Mouse (Mus musculus) midbrain, embryonic 13.5 days (tissue): ENCODE data around the gene Pls3. TPM values are rescaled to one million over a fixed set of nuclear protein-coding genes. Genes with fewer than 3 reads are reported as not detected.

Experiments
- ATAC-seq: fragments of 200-750 bp; cut with Nextera tagmentation; 2 replicates; pipeline ENCODE4 v1.8.0; 2017; ENCODE audit warnings: mild to moderate bottlenecking, moderate TSS enrichment, moderate library complexity
- H3K27ac ChIP-seq: fragments of 300-500 bp; sonication (generic); 2 replicates; pipeline ENCODE4 v1.5.1; 2015; ENCODE audit warnings: inconsistent platforms, mild to moderate bottlenecking, moderate library complexity
- H3K27me3 ChIP-seq: fragments of 300-500 bp; sonication (generic); 2 replicates; pipeline ENCODE4 v1.6.1; 2015; ENCODE audit warnings: mild to moderate bottlenecking, inconsistent platforms
- H3K36me3 ChIP-seq: fragments of 300-500 bp; sonication (generic); 2 replicates; pipeline ENCODE4 v1.6.1; 2015; ENCODE audit warnings: mild to moderate bottlenecking, inconsistent platforms
- H3K4me1 ChIP-seq: fragments of 300-500 bp; sonication (generic); replicated peaks from 2 replicates; pipeline ENCODE4 v1.6.1; 2015; ENCODE audit warnings: inconsistent platforms
- H3K4me2 ChIP-seq: fragments of 300-500 bp; sonication (generic); replicated peaks from 2 replicates; pipeline ENCODE4 v1.6.1; 2015; ENCODE audit warnings: moderate library complexity, mild to moderate bottlenecking, inconsistent platforms
- H3K4me3 ChIP-seq: fragments of 300-500 bp; sonication (generic); replicated peaks from 2 replicates; pipeline ENCODE4 v1.5.1; 2015; ENCODE audit warnings: mild to moderate bottlenecking, inconsistent platforms
- H3K9ac ChIP-seq: fragments of 300-500 bp; sonication (generic); replicated peaks from 2 replicates; pipeline ENCODE4 v1.6.1; 2015; ENCODE audit warnings: mild to moderate bottlenecking, inconsistent platforms
- H3K9me3 ChIP-seq: fragments of 300-500 bp; sonication (generic); 2 replicates; pipeline ENCODE4 v1.6.1; 2016; ENCODE audit warnings: mild to moderate bottlenecking, inconsistent platforms
- WGBS: fragments of 180-500 bp; shearing (Covaris S2); methylation state at CpG from one replicate; pipeline ENCODE4 v1.1.7; 2015; 5-methylcytosine and 5-hydroxymethylcytosine counted together
- polyA plus RNA-seq: library from polyadenylated mRNA; unstranded; fragments of >200 nt; fragmentation: Nextera tagmentation; extraction: Ambion mirVana; gene quantifications from 2 replicates; pipeline ENCODE4 v1.2.1, GENCODE M21; 2015

Pls3 gene
- polyA plus RNA-seq = 33.2 and 36.3 TPM in 2 replicates

GRCm38 (mm10) chrX:75874332-75875291 is at the start of gene Pls3:
Gene Pls3 (minus strand): TSS chrX:75875182.
- Histone ChIP-seq H3K9ac (peak within 1 kb of the TSS; percentile 55), H3K36me3 (no peaks in the 10 kb centered on the region), H3K9me3 (no peaks in the 10 kb centered on the region), H3K27me3 (no peaks in the 10 kb centered on the region), H3K27ac (0 out of 2 replicates have a peak within 1 kb of the TSS, but pooled peaks have one; percentile 14), H3K4me3 (peak within 1 kb of the TSS; percentile 50), H3K4me2 (peak within 1 kb of the TSS; percentile 62), H3K4me1 (0 out of 2 replicates have a peak, but pooled peaks cover 4% of the 10 kb centered on the region)
- ATAC-seq = peak; percentile 99
- WGBS = 20% methylated on average over 40 of the region's 45 CpGs

- H3K4me3 ChIP-seq = no peak overlapping the region
- ATAC-seq = no peak
- H3K4me2 ChIP-seq = no peak overlapping the region
- no peak overlapping the region for H3K27ac ChIP-seq
- no peaks in the 10 kb centered on the region for H3K4me1 ChIP-seq
- no peaks in the 10 kb centered on the region for H3K9me3 ChIP-seq
- no peaks in the 10 kb centered on the region for H3K36me3 ChIP-seq
- WGBS = 69% methylated on average over 6 of the region's 6 CpGs
- no peak overlapping the region for H3K9ac ChIP-seq
- H3K27me3 ChIP-seq = no peaks in the 10 kb centered on the region
Observed at GRCm38 (mm10) chrX:75895716-75896115, 20.7 kb upstream of the Pls3 start.

- Histone ChIP-seq H3K27me3 (no peaks in the 10 kb centered on the region), H3K9me3 (no peaks in the 10 kb centered on the region), H3K9ac (no peak overlapping the region), H3K36me3 (no peaks in the 10 kb centered on the region), H3K4me3 (peak overlapping the region; percentile 50), H3K4me2 (peak overlapping the region; percentile 62), H3K4me1 (0 out of 2 replicates have a peak, but pooled peaks cover 4% of the 10 kb centered on the region), H3K27ac (no peak overlapping the region)
- 35% methylated on average over 5 of the region's 5 CpGs for WGBS
- no peak for ATAC-seq
Observed at GRCm38 (mm10) chrX:75875566-75875965, 584 bp upstream of the Pls3 start.

- peak; percentile 46; the same call in 1 of the 2 replicates for ATAC-seq
- Histone ChIP-seq H3K4me2 (peak overlapping the region; percentile 62), H3K27me3 (no peaks in the 10 kb centered on the region), H3K4me1 (0 out of 2 replicates have a peak, but pooled peaks cover 4% of the 10 kb centered on the region), H3K27ac (no peak overlapping the region), H3K4me3 (peak overlapping the region; percentile 50), H3K36me3 (no peaks in the 10 kb centered on the region), H3K9me3 (no peaks in the 10 kb centered on the region), H3K9ac (peak overlapping the region; percentile 55)
- 22% methylated on average over 15 of the region's 15 CpGs for WGBS
Observed at GRCm38 (mm10) chrX:75873813-75874212, 1.2 kb downstream of the Pls3 start.

GRCm38 (mm10) chrX:75873253-75873652 is 1.7 kb downstream of the Pls3 start:
- Histone ChIP-seq H3K9ac (no peak overlapping the region), H3K4me3 (peak overlapping the region; percentile 50), H3K27ac (no peak overlapping the region), H3K4me2 (peak overlapping the region; percentile 62), H3K9me3 (no peaks in the 10 kb centered on the region), H3K36me3 (no peaks in the 10 kb centered on the region), H3K4me1 (0 out of 2 replicates have a peak, but pooled peaks cover 4% of the 10 kb centered on the region), H3K27me3 (no peaks in the 10 kb centered on the region)
- 28% methylated on average over 4 of the region's 4 CpGs for WGBS
- no peak for ATAC-seq

GRCm38 (mm10) chrX:75871855-75872254 is 3.1 kb downstream of the Pls3 start:
- 88% methylated on average over 2 of the region's 2 CpGs for WGBS
- Histone ChIP-seq H3K4me2 (no peak overlapping the region), H3K4me3 (no peak overlapping the region), H3K27ac (no peak overlapping the region), H3K9ac (no peak overlapping the region), H3K27me3 (no peaks in the 10 kb centered on the region), H3K4me1 (0 out of 2 replicates have a peak, but pooled peaks cover 4% of the 10 kb centered on the region), H3K36me3 (no peaks in the 10 kb centered on the region), H3K9me3 (no peaks in the 10 kb centered on the region)
- ATAC-seq = no peak

GRCm38 (mm10) chrX:75861715-75862114 is 13.3 kb downstream of the Pls3 start:
- no peak for ATAC-seq
- H3K4me3 ChIP-seq = no peak overlapping the region
- WGBS = 86% methylated on average over 3 of the region's 3 CpGs
- H3K4me2 ChIP-seq = no peak overlapping the region
- no peak overlapping the region for H3K27ac ChIP-seq
- H3K36me3 ChIP-seq = no peaks in the 10 kb centered on the region
- no peak overlapping the region for H3K9ac ChIP-seq
- H3K9me3 ChIP-seq = no peaks in the 10 kb centered on the region
- H3K4me1 ChIP-seq = no peaks in the 10 kb centered on the region
- no peaks in the 10 kb centered on the region for H3K27me3 ChIP-seq

GRCm38 (mm10) chrX:75854294-75854693 is 20.7 kb downstream of the Pls3 start:
- 83% methylated on average over 3 of the region's 3 CpGs for WGBS

GRCm38 (mm10) chrX:75844290-75844689 is 30.7 kb downstream of the Pls3 start:
- Histone ChIP-seq H3K9ac (no peak overlapping the region), H3K36me3 (no peaks in the 10 kb centered on the region), H3K27ac (no peak overlapping the region), H3K4me2 (no peak overlapping the region), H3K4me1 (no peaks in the 10 kb centered on the region), H3K4me3 (no peak overlapping the region), H3K27me3 (no peaks in the 10 kb centered on the region), H3K9me3 (no peaks in the 10 kb centered on the region)
- no peak for ATAC-seq
- WGBS = 82% methylated on average over 4 of the region's 4 CpGs

More at GRCm38 (mm10) chrX:75854294-75854693, 20.7 kb downstream of the Pls3 start:
- H3K9ac ChIP-seq = no peak overlapping the region
- H3K4me1 ChIP-seq = no peaks in the 10 kb centered on the region
- H3K27ac ChIP-seq = no peak overlapping the region
- no peaks in the 10 kb centered on the region for H3K36me3 ChIP-seq
- H3K9me3 ChIP-seq = no peaks in the 10 kb centered on the region
- no peak for ATAC-seq
- H3K27me3 ChIP-seq = no peaks in the 10 kb centered on the region
- no peak overlapping the region for H3K4me3 ChIP-seq
- no peak overlapping the region for H3K4me2 ChIP-seq

- no peak for ATAC-seq
- Histone ChIP-seq H3K27me3 (no peaks in the 10 kb centered on the region), H3K4me2 (no peak overlapping the region), H3K4me1 (no peaks in the 10 kb centered on the region), H3K9ac (no peak overlapping the region), H3K27ac (no peak overlapping the region), H3K9me3 (no peaks in the 10 kb centered on the region), H3K36me3 (no peaks in the 10 kb centered on the region), H3K4me3 (no peak overlapping the region)
- WGBS = 78% methylated on average over 9 of the region's 9 CpGs
Observed at GRCm38 (mm10) chrX:75842835-75843234, 32.1 kb downstream of the Pls3 start.

GRCm38 (mm10) chrX:75842120-75842519 is 32.9 kb downstream of the Pls3 start:
- ATAC-seq = no peak
- no peak overlapping the region for H3K4me3 ChIP-seq
- no peak overlapping the region for H3K9ac ChIP-seq
- H3K27me3 ChIP-seq = no peaks in the 10 kb centered on the region
- H3K27ac ChIP-seq = no peak overlapping the region
- H3K4me2 ChIP-seq = no peak overlapping the region
- no peaks in the 10 kb centered on the region for H3K9me3 ChIP-seq
- WGBS = 83% methylated on average over 2 of the region's 2 CpGs
- no peaks in the 10 kb centered on the region for H3K36me3 ChIP-seq
- no peaks in the 10 kb centered on the region for H3K4me1 ChIP-seq

- Histone ChIP-seq H3K27me3 (no peaks in the 10 kb centered on the region), H3K36me3 (no peaks in the 10 kb centered on the region), H3K9ac (no peak overlapping the region)
Observed at GRCm38 (mm10) chrX:75840263-75840662, 34.7 kb downstream of the Pls3 start.

More at GRCm38 (mm10) chrX:75840263-75840662, 34.7 kb downstream of the Pls3 start:
- Histone ChIP-seq H3K4me3 (no peak overlapping the region), H3K4me2 (no peak overlapping the region), H3K4me1 (no peaks in the 10 kb centered on the region), H3K27ac (no peak overlapping the region), H3K9me3 (no peaks in the 10 kb centered on the region)
- no peak for ATAC-seq
- WGBS = 86% methylated on average over 4 of the region's 4 CpGs
